Mouse (Mus musculus): ENCODE measurements around the gene Nf2.

DNA sequence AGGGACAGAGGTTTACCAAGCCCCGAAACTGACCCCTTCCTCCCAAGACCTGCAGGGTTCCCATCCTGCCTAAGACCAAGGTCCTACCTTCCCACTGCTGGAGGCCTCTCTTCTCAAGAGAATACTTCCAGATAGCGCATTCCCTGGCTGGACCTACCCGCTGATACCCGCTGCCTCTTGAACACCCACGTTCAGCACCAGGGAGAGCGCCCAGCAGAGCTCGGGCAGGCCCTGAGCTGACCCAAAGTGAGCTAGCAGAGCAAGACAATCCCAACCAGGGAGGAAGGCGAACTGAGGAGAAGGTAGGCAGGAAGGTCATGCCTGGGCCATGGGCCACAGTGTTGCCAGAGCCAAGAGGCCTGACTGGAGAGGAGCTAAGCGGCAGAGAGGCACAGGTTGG, 99.1 kb downstream of the Nf2 start:
- TF ChIP-seq POLR2A (IDR thresholded peaks at IDR 0.05; ENCODE audit: low read depth, low read length) (no peak), CTCF (conservative IDR thresholded peaks at IDR 0.05; ENCODE audit: insufficient read depth, insufficient read length, low read depth, low read length) (no peak)
